Mouse (Mus musculus): ENCODE data around the gene Cfap61. TPM values are rescaled to one million over a fixed set of nuclear protein-coding genes. Genes with fewer than 3 reads are reported as not detected.

Cfap61 gene
- total RNA-seq, 2 experiments from 2014 or later: not detected

DNA sequence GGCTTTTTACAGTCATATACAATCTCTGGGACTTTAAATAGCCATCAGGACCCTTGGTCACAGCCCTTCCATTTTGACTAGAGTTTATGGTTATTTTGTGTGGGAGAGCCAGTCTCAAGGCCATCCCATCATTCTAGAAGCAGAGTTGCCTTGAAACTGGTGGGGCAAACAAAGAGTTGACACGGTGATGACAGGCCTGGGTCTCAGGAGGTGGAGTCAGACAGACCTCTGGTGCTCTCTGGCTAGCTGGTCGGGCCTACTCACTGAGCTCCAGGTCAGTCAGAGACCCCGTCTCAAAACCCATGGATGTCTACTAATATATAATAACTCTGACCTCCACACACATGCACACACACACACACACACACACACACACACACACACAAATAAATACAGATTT is 206.1 kb downstream of the Cfap61 start:
- no peak for DNase-seq (ENCODE audit: low spot score in 2 of 2)

DNA sequence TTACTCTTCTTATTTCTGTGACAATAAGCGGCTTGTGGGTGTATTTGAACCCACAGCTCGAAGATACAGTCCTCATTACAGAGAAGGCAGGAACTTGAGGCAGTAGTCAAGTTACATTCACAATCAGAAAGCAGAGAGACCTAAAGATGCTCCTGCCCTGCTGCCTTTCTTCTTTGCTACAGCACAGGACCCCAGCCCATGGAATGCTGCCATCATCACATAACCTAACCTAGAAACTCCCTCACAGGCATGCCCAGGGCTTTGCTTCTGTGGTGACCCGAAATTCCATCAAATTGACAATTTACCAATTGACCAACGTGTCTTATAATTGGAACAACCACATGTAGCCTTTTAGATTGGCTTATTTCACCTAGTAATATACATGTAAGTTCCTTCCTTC is 212.7 kb downstream of the Cfap61 start:
- DNase-seq (ENCODE audit: low spot score in 2 of 2): no peak

DNA sequence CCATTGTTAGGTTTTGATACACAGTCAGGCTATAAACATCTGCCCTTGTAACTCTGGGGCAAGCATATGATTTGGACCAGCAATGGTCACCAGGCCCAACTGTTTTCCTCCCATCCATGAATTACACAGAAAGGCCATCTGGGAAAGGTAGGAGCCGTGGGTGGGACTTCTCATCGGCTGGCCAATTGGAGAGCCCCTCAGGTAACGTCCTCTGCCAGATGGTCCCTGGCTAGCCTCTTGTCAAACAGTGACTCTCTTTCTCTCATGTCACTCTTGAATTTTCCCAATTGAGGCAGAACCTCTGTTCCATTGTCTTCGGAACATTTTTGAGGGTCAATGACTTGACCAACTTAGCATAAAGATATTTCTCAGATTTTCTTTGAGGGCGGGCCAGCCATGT is 213.2 kb downstream of the Cfap61 start:
- no peak for DNase-seq (ENCODE audit: low spot score in 2 of 2)

DNA sequence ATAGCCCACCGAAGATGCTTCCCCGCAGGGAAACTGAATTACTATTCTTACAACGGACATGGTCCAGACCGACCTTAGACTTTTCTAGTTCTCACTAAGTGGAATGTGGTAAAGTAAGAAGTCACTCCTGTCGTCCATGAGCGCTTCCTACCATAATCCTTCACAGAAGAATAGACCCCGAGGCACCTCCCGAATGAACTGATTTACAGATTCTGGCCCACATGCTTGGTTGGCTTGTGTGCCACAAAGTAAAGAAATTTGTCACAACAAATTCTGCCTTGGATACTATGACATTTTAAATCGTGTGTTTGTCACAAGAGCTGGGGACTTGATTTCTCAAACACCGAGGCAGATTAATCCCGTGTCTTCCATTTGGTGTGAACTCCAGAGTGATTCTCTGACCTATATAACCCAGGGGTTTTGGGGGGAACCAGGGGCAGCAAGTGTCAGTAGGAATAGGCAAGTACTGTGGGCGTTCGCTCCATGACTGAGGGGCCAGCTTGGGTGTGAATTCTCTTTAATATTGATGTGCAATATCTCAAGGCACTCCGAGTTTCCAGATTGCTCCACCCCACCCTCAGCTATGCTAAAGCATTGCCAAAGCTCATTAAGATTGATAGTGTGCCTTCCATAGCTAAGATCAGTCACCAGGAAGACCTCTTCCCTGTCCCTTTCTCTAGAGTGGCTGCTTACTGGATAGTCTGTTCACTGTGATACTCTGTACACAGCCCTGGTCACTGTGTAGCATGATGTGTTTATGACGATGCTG is 214.8 kb downstream of the Cfap61 start:
- no peak for DNase-seq (ENCODE audit: low spot score in 2 of 2)

DNA sequence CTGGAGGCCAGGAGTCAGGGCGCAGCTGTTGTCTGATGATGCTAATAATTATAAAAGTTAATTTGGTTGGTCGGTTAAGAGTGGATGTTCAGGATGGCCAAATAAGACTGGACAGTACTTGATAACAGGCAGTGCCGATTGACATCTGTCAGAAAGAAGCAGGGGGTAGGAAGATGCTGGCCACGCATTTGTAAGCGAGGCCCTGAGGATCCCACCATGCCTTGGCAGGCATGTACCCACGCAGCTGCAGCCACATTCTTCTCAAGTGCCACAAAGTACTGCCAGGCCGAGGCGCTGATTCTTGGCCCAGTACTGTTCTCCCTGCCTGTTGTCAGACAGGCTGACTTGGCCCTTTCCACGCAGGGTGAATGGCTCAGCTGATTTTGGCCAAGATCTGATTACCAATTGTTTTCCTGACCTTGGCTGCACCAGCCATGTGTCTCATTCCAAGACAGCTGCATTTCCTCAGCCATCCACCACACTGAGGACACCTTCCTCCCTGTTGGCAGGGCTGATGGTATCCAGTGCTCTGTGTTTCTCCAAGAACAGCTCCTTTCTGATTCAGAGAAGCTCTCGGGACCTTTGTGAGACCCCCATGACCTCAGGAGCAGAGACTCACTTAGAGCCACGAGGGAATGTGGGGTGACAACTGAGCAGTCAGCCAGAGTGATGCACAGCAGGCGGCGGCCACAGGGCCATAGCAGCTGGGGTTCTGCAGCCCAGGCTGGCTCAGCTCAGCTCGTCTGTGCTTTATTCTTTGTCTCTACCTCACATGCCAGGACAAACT is 233.6 kb downstream of the Cfap61 start:
- DNase-seq (ENCODE audit: low spot score in 2 of 2): peak in 1 of 2 experiments; percentile 41

DNA sequence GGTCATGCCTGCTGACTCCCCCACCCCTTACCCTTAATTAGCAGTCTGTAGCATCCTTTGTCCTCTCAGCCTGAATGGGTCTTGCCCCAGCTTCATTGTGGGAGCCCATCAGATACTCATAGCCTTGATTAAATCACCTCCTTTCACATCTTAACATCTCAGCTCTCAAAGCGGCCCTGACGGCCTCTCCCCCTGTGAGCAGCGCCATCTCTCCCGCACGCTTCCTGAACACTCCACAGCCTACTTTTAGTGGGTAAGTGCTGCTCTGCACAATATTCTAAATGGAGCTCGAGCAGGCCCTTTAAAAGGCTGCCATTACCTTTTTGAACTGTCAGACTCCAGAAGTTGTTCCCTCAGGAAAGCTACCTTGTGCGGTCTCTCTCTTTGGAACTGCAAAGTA is 234.9 kb downstream of the Cfap61 start:
- DNase-seq (ENCODE audit: low spot score in 2 of 2): no peak

DNA sequence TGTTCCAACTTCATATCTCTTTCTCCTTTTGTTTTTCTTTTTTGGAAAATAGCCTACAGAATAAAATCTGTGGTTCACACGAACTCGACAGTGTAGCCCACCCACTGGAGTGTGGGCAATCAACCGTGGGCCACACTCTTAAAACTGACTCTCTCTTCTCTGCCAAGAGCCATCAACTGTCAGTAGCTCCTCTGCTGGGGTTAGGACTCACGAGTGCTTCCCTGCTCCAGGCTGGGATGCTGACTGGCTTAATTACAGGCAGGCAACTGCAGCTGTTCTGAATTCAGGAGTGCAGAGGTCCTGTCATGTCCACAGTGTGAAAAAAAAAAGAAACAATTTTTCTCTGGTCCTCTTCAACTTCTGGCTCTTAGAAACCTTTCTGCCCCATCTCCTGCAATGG is 237.5 kb downstream of the Cfap61 start:
- DNase-seq (ENCODE audit: low spot score in 2 of 2): no peak

DNA sequence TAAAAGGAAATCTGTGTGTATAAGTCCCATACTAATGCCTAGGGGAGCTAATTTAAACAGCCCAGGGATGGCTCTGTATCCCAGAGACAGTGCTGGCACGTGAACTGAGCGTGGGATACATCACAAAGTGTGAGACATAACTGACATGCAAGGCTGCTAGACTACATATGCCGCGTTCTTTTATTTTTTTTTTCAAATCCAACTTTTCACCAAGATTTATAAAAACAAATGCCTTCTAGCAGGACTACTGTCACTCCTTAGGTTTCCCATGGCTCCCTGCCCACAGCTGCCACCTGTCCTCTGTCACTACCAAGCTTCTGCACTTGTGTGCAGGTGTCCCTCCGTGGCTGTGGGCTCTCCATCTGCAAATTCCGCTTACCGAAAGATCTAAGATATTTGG is 239.6 kb downstream of the Cfap61 start:
- no peak for DNase-seq (ENCODE audit: low spot score in 2 of 2)

DNA sequence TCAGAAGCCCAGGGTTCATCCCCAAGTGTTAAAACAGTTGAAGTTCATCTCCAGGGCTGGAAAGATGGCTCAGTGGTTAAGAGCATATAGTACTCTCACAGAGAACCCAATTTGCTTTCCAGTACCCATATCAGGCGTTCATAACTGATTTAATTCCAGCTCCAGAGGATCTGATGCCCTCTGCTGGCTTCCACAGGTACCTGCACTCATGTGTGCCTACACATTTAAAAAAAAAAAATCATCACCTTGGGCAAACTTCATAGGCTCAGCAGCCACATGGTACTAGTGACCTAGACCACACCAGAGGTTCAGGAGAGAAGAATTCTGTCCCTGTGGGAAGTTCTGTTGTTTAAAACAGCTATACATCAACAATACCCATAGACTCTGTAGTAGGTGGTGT is 244.1 kb downstream of the Cfap61 start:
- no peak for DNase-seq (ENCODE audit: low spot score in 2 of 2)

DNA sequence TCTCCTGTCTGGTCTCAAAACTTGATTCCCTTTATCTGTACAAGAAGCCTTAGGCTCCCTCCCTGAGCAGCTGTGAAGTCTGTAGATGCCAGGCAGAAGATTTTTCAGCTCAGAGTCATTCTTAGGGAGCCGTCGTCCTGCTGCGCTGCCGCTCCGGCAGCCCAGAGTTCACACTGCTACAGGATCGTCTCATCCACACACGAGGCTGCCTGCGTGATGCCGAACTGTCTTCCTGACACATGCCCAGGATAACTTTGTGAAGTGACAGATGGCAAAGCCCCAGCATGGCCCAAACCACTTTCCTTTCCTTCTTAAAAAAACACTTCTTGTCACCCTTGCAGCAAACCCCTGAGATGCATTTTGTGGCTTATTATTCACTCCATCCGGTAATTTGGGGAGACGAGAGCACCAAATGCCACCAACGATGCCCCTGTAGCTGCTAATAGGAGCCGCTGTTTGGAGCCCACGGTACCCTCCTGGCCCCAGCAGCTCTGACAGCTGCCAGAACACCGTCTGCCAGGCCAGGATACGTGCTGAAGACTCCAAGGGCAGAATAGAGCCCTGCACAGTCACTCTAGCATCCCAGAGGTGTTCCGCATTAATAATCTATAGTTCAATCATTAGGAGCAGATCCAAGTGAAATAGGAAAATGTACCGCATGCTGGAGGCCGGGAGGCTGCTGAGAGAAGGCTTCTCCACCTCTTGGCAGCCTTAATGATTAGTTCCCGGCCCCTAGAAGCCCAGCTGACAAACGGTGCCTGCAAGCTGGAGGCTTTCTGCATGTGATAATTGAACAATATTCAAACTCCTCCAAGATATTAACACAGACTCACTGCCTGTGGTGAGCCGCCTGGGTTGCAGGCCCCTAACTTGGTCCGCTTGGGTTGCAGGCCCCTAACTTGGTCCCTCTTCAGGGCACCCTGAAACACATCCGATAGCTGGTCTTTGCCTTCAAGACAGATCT is 249.5 kb downstream of the Cfap61 start:
- no peak for DNase-seq (ENCODE audit: low spot score in 2 of 2)

DNA sequence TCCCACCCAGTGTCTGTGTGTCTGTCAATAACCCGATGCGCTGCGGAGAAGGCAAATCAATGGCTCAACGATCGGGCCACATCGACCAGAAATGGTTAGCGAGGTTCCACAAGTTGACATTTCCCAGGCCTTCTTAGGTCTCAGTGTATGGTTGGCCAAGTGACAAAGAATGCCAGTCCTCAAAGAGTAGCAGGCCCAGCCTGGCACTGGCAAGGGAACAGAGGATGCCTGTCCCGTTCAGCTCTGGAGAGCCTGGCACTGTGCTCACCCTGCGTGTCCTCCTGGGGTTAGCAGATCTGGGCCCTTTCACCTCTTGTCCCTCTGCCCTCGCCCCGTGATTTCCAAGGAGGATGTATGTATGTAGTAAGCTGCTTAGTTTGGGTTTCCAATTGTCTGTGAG is 261.5 kb downstream of the Cfap61 start:
- no peak for DNase-seq (ENCODE audit: low spot score in 2 of 2)

DNA sequence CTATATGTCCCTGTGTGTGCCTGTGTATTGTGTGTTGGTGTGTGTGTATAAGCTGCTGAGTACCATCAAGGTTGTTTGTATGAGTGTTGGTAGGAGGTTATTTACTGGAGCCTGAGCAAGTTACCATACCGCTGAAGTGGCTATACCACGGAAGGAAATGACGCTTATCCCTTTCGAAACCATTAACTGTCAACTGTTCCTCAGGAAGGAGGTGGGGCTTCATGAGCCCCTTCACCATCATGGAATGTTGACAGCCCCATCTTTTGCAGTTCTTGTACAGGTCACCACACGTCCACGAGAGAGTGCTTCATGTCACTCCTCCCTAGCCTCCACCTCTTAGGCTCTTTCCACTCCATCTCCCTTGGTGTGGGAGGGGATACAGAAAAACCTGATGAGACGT is 263.4 kb downstream of the Cfap61 start:
- no peak for DNase-seq (ENCODE audit: low spot score in 2 of 2)

DNA sequence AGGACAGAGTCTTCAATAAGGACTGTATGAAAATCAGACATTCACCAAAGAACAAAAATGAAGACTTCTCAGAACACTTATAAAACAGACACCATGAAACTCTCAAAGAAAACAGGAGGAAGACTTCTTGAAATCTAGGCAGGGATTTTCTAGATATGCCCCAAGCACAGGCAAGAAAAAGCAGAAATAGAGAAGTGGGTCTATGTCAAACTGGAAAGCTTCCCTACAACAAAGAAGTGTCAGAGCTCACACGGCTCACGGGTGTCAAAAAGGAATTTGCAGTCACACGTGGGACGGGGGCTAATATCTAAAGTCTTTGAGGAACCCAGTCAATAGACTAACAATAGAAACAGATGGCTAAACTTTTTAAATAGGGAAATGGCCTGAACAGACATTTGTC is 276.4 kb downstream of the Cfap61 start:
- no peak for DNase-seq (ENCODE audit: low spot score in 2 of 2)

DNA sequence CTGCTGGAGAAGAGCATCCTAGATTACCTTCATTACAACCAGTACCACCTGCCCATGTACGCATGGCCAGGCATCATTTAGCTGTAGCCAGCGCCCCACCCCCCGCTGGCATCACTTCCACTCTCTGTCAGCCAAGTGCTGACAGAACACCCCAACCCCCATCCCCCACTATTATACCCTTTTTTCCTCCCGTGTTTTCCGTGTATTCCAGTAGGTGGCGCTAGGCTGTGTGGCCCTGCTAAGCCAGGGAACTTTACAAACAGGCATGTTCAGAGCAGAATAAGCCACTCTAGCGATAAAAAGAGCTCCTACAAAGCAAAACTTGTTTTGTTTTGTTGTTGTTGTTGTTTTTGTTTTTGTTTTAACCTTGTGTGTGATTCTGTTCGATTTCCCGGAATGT is 280.1 kb downstream of the Cfap61 start:
- DNase-seq (ENCODE audit: low spot score in 2 of 2): no peak

DNA sequence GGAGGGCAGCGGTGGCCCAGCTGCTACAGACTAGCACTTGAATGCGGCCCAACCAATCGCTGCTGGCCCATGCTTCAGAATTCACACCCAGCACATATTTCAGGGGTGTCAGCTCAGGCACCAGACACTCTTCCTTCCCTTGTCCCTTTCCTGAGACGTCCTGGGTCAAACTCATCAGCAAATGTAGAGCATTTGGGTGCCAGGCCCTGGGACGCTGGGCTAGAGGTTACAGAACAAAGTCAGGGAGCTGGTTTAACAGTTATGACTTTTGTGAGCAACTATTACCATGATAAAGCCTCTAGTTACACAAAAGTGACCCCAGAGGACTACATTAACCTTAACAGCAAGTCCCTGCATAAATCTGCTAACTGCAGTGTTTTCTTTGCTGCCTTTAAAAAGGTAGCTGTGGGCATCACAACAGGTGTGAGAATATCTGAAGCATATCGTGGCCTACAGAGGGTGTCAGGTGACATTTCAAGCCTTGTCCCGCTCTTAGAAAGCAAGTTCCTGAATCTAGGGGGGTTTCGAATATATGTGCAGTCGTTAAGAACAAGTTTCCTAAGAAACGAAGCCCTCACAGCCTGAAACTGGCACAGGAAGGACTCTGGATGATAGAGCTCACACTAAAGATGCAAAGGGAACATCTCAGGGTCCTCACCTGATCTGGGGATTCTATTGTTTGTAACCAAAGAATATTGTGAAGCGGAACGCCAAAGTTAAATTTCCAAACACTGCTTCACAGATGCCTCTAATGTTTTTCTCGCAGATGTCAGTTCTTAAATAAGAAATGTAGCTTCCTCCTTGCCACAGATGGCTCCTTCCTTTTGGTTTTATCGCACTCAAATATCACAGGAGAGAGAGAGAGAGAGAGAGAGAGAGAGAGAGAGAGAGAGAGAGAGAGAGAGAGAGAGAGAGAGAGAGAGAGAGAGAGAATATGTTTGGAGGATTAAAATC is 281.8 kb downstream of the Cfap61 start:
- no peak for DNase-seq (ENCODE audit: low spot score in 2 of 2)

DNA sequence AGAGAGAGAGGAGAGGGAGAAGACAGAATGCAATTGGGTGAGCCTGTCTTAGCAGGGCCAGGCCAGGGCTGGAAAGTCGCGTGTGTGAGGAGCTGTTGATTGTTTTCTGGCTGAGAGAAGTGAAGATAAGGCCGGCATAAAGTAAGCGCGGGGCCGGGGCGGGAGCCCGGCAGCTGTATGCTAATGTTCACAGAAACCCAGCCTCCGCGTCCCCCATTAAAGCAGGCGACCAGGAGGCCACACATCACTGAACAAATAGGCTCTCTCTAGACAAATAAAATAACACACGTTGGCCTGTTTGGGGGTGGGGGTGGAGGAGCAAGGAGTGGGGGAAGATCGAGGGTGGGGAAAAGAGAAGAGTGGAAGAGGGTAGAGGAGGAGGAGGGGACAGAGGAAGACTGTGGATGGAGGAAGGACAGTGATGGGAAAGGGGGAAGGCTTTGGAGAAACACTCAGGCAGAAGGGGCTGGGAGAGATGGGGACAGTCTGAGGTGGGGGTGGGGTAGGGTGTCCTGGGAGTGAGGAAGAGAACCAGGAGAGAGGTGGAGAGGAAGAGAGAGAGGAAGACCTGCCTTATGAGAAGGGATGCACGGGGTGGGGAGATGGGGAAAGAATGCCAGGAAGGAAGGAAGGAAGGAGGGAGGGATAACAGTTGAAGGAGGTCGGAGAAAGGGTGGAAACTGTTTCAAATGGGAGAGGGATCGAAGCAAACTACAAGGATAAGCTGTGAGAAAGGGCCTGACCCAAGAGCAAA is 282.8 kb downstream of the Cfap61 start:
- no peak for DNase-seq (ENCODE audit: low spot score in 2 of 2)

DNA sequence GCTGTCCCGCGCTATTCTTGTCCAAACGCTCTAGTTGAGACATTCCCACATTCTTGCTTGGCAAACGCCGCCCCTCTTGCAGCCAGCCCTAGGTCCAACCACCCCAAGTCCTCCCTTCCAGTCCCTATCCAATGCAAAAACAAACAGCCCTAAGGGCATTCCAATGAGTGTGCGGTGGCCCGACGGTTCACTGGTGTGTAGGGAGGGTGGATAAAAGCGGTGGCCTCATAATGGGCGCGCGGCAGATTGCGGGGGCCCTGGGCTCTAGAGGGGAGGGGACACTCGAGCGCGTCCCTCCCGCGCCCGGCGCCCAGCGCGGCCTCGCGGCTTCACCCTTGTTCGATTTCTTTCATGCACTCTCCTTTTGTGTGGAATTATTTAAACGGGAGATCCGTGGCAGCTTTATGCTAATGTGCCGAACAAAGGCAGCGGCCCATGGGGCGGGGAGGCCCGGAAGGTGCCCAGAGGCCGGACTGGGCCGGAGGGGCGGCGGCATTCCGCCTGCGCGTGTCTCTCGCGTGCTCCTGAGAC is 283.6 kb downstream of the Cfap61 start:
- peak in 1 of 2 experiments; percentile 18 for DNase-seq (ENCODE audit: low spot score in 2 of 2)

DNA sequence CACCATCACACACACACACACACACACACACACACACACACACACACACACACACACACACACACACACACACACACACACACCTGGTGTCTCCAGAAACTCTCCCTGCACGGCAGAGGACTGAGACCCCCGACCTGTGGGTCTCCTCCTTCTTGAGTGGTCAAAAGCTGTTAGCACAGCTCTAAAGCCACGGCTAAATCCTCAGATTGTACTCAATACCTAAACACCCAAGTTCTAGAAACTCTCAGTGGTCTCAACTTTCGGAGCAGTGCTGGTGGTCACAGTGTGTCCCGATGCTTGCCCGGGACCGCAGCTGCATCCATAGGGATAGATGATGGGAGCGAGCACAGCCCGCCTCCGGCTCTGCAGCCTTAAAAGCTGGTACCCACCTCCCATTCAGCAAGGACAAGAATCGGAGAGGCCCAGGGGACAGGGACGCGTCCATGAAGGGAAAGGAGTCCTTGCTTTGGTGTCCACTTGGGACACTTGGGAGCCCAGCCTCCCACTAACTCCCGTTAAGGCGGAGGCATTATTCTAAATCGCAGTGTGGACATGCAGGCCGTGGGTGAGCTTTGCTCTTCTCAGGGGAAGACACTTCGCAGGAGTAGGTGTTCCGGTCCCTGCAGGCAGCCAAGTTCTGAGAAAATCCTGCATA is 284.4 kb downstream of the Cfap61 start:
- no peak for DNase-seq (ENCODE audit: low spot score in 2 of 2)

DNA sequence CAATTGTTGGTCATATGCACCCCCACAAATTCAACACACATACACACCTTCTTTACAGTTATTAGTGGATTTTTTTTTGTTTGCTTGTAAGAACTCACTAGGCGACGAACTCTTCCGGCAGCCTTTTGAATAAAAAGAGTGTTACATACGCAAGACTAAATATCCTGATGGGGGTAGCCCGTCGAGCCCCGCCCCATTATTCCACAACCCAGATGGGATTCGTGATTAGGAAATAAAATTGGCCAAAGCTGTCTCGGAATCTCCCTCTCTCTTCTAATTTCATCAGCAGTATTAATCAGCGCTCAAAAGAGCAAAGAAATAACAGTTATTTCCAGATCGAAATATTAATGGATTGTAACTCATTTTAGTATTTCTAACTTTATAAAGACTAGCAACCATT is 285.2 kb downstream of the Cfap61 start:
- no peak for DNase-seq (ENCODE audit: low spot score in 2 of 2)
